Mouse (Mus musculus) spleen, postnatal 10 days (tissue): Measurements from ENCODE around the gene Scd4.

ENCODE experiments used
- DNase-seq, 2 experiments: peaks; one replicate each; pipeline ENCODE4 v3.0.0; 2021 to 2022; ENCODE audit warnings: low spot score in 2 of 2

Gene Scd4

DNA sequence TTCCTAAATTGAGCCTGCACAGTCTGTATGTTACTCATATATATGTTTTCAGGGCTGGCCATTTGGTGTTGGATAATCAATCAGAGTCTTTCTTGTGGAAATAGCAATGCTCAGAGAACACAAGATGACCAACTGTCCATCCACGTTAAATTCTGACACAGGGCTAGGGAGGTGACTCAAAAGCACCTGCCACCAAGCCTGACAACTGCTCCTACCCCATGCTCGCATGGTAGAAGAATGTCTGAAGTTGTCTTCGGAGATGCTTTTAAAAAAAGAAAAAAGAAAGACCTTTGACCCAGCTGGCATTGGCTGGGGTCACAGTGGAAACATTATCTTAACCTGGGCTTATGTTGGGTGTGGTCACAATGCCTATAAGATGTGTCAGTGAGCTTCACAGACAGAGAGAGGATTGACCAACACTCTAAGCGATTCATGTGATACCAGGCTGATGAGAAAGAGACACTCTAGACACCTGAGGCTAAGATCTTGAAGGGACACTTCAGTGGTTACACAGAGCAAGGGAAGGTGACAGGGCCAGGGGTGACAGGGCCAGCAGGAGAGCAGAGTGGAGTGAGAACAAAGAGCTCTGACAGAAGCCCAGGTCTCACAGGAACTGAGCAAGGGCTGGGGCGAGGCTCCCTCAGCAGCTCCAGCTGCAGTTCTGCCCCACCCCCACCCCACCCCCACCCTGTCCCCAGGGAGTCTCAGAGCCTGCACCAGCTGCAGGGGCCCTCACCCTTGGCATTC, 44.9 kb downstream of the Scd4 start:
- peak in 1 of 2 experiments; percentile 57 for DNase-seq

GRCm38 (mm10) chr19:44379090-44379489, 46.2 kb downstream of the Scd4 start:
- DNase-seq, result no peak

- DNase-seq, result no peak
Measured at GRCm38 (mm10) chr19:44380065-44380464, 47.2 kb downstream of the Scd4 start.

- peak in 1 of 2 experiments; percentile 51 for DNase-seq
Measured at GRCm38 (mm10) chr19:44382682-44383321, 49.9 kb downstream of the Scd4 start.

- no peak for DNase-seq
Measured at GRCm38 (mm10) chr19:44385887-44386498, 53.1 kb downstream of the Scd4 start.

- no peak for DNase-seq
Measured at GRCm38 (mm10) chr19:44387089-44387671, 54.3 kb downstream of the Scd4 start.

- peak in 1 of 2 experiments; percentile 51 for DNase-seq
Measured at GRCm38 (mm10) chr19:44387746-44388474, 55.0 kb downstream of the Scd4 start.

DNA sequence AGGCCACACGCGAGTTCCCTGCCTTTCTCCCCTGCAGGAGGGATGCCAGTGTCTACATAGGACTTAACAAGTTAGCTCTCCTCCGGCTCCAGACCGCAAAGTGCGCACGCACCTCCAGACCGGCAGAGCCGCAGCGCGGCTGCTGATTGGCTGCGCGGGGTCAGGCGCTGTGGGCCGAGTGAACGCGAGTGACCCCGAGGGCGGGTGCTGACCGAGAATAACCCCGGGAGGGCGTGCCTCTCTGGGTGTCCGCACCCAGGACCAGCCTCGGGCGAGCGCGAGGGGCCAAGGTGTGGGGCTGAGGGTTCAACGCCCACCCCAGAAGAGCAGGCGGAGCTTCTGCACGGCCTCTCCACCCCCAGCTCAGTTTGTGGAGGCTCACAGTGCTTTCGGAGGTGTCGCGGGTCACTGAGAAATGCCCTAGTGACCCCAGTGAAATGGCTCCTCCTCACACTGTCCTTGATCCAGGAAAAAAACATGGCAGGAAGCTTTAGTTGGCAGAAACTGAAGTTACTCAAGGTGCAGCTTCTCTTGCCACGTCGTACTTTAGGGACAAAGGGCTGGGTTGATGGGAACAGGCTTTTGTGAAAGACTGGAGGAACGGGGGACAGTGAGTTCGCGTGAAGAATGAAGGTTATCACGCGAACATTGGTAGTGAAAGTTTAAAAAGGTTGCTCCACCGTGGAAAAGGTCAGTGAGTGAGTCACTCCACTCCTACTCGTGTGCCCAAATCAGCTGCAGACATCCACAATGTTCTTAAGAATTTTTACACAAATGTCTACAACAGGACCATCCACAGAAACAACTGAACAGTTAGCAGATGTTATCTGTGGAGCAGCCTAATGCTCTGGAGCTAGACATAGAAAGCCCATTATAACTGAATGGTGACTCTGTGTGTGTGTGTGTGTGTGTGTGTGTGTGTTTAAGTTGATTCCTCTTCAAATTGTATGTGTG, 55.9 kb downstream of the Scd4 start:
- peak; percentile 96 to 99 for DNase-seq

DNA sequence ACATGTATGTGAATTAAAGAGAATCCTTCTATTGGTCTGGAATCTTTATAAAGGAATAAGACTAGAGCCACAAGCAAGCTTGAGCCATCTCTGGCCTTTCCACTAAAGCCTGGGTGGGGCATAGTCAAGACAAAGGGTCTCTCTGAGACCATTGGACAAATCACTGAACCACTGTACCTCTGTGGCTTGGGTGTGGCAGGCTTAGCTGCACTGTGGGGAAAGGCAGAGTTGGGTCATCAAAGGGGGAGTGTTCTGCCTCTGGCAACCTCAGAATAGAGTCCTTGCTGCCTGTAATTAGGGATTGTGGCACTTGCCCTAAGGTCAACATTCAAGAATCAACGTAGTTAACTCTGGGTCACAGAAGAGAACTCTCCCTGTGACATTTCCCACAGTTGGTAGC, 56.6 kb downstream of the Scd4 start:
- DNase-seq, result peak in 1 of 2 experiments; percentile 49

- no peak for DNase-seq
Measured at GRCm38 (mm10) chr19:44391856-44392255, 59.0 kb downstream of the Scd4 start.

- no peak for DNase-seq
Measured at GRCm38 (mm10) chr19:44392339-44393009, 59.6 kb downstream of the Scd4 start.

DNA sequence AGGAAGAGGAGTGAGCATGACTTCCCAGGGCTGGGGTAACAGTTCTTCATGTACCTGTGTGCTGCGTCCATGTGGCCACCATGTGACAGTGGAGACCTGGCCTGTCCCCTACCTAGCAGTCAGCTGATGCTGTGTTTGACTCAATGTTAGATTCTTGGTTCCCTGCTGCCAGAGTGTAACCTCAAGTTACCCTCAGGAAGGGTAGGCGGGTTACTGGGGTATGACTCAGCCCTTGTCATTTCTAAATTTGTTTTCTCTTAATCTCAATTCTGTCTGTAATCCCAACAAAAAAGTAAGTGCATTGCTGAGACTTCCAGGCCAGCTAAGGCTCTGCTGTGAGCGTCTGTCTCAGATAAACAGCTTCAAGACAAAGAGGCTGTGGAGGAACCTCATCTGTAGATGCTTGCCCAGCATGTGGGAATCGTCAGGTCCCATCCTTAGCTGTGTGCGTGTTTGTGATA, 61.1 kb downstream of the Scd4 start:
- no peak for DNase-seq

GRCm38 (mm10) chr19:44394972-44395371, 62.1 kb downstream of the Scd4 start:
- no peak for DNase-seq
